Mouse (Mus musculus) ES-E14 (cell line): ENCODE measurements around the gene Hsp90ab1.

Experiments used
- CHD2 ChIP-seq: IDR thresholded peaks from 2 replicates; pipeline ENCODE4 v1.6.1; 2014; ENCODE audit warnings: mild to moderate bottlenecking, low read depth, low read length, inconsistent platforms
- HCFC1 ChIP-seq: IDR thresholded peaks from 2 replicates; pipeline ENCODE4 v1.6.1; 2012; ENCODE audit warnings: low read length, inconsistent platforms, borderline replicate concordance; ENCODE audit not compliant: insufficient read depth
- MAFK ChIP-seq: IDR thresholded peaks from 2 replicates; pipeline ENCODE4 v1.6.1; 2014; ENCODE audit warnings: mild to moderate bottlenecking, low read depth, low read length, inconsistent platforms; ENCODE audit not compliant: insufficient read depth
- ZC3H11A ChIP-seq: IDR thresholded peaks from 2 replicates; pipeline ENCODE4 v1.6.1; 2012; ENCODE audit warnings: low read depth, mild to moderate bottlenecking, inconsistent platforms, low read length, borderline replicate concordance

- TF ChIP-seq MAFK, result no peak
- TF ChIP-seq ZC3H11A, result no peak
- no peak for TF ChIP-seq CHD2
- TF ChIP-seq HCFC1, result no peak
These were observed 12.8 kb upstream of the Hsp90ab1 start for GRCm38 (mm10) chr17:45585725-45586448.
